Mouse (Mus musculus) heart, postnatal 0 days (tissue): ENCODE measurements around the gene Lalba.

Experiments
- CTCF ChIP-seq: IDR thresholded peaks from 2 replicates; pipeline ENCODE4 v1.5.1; 2016; ENCODE audit warnings: antibody characterized with exemption, control low read depth, low read depth
- EP300 ChIP-seq: IDR thresholded peaks from 2 replicates; pipeline ENCODE4 v1.6.1; 2016; ENCODE audit warnings: antibody characterized with exemption, low read depth

GRCm38 (mm10) chr15:98476281-98476680 is 6.2 kb downstream of the Lalba start:
- no peak for TF ChIP-seq CTCF
- no peak for TF ChIP-seq EP300
